Mouse (Mus musculus) midbrain, postnatal 0 days (tissue): ENCODE results near the gene Pkmyt1. TPM values are rescaled to one million over a fixed set of nuclear protein-coding genes. Genes with fewer than 3 reads are reported as not detected.
"Not testable (repeated sequence)": the region's sequence is repeated elsewhere in the genome, so short reads cannot be mapped to it uniquely, and the experiment has no call there.

Experiments used
- ATAC-seq: fragments of 200-750 bp; cut with Nextera tagmentation; 2 replicates; pipeline ENCODE4 v1.8.0; 2017; ENCODE audit warnings: moderate number of reproducible peaks, mild to moderate bottlenecking, moderate TSS enrichment, moderate library complexity; ENCODE audit not compliant: low FRiP score
- DNase-seq: peaks from one replicate; pipeline ENCODE4 v3.0.0-alpha.2; 2015; ENCODE audit warnings: low spot score
- H3K27ac ChIP-seq: fragments of 300-500 bp; sonication (generic); 2 replicates; pipeline ENCODE4 v1.5.1; 2014; ENCODE audit warnings: low read depth, mild to moderate bottlenecking, low read length, mixed read lengths
- H3K27me3 ChIP-seq: fragments of 300-500 bp; sonication (generic); 2 replicates; pipeline ENCODE4 v1.6.1; 2014; ENCODE audit warnings: low read length, control low read depth, mixed read lengths; ENCODE audit not compliant: insufficient read depth
- H3K36me3 ChIP-seq: fragments of 300-500 bp; sonication (generic); 2 replicates; pipeline ENCODE4 v1.6.1; 2014; ENCODE audit warnings: low read length, control low read depth, mixed read lengths; ENCODE audit not compliant: insufficient read depth
- H3K4me1 ChIP-seq: fragments of 300-500 bp; sonication (generic); 2 replicates; pipeline ENCODE4 v1.6.1; 2014; ENCODE audit warnings: mild to moderate bottlenecking, control low read depth, antibody characterized with exemption, low read length, mixed read lengths; ENCODE audit not compliant: insufficient read depth
- H3K4me2 ChIP-seq: fragments of 300-500 bp; sonication (generic); 2 replicates; pipeline ENCODE4 v1.6.1; 2014; ENCODE audit warnings: low read depth, mild to moderate bottlenecking, low read length, mixed read lengths; ENCODE audit not compliant: poor library complexity, severe bottlenecking
- H3K4me3 ChIP-seq: fragments of 300-500 bp; sonication (generic); 2 replicates; pipeline ENCODE4 v1.5.1; 2014; ENCODE audit warnings: low read depth, mild to moderate bottlenecking, low read length, moderate library complexity
- H3K9ac ChIP-seq: fragments of 300-500 bp; sonication (generic); replicated peaks from 2 replicates; pipeline ENCODE4 v1.6.1; 2014; ENCODE audit warnings: mild to moderate bottlenecking, low read length, moderate library complexity, mixed read lengths; ENCODE audit not compliant: poor library complexity, severe bottlenecking
- H3K9me3 ChIP-seq: fragments of 300-500 bp; sonication (generic); 2 replicates; pipeline ENCODE4 v1.6.1; 2016; ENCODE audit warnings: low read length, control low read depth
- CTCF ChIP-seq: IDR thresholded peaks from 2 replicates; pipeline ENCODE4 v1.5.1; 2016; ENCODE audit warnings: antibody characterized with exemption, mild to moderate bottlenecking
- WGBS: fragments of 180-500 bp; shearing (Covaris S2); extraction: QIAGEN DNeasy Blood & Tissue Kit; methylation state at CpG from one replicate; pipeline ENCODE4 v1.1.7; 2014; 5-methylcytosine and 5-hydroxymethylcytosine counted together
- polyA plus RNA-seq: library from polyadenylated mRNA; unstranded; fragments of >200 nt; fragmentation: Nextera tagmentation; extraction: Ambion mirVana; gene quantifications from 2 replicates; pipeline ENCODE4 v1.2.1, GENCODE M21; 2015
- total RNA-seq: library from RNA; depleted of rRNA; stranded (reverse); fragments of >200 nt; gene quantifications from 2 replicates; pipeline ENCODE4 v1.2.3, GENCODE M21; 2014

Gene Pkmyt1
- total and polyA plus RNA-seq, 2 experiments from 2014 or later, result 18.0 to 18.3 TPM

GRCm38 (mm10) chr17:23771284-23772218 lies 45.4 kb downstream of the Pkmyt1 start, which contains the start of gene Flywch1:
Flywch1 (minus strand) TSS chr17:23771602.
- 3% methylated on average over 58 of the region's 58 CpGs for WGBS
- Histone ChIP-seq H3K4me1 (peaks cover 5% of the 10 kb centered on the region), H3K9me3 (no peaks in the 10 kb centered on the region), H3K4me3 (peak within 1 kb of the TSS; percentile 65), H3K4me2 (peak within 1 kb of the TSS; percentile 65), H3K9ac (peak within 1 kb of the TSS; percentile 98), H3K27me3 (no peaks in the 10 kb centered on the region), H3K27ac (peak within 1 kb of the TSS; percentile 93), H3K36me3 (no peaks in the 10 kb centered on the region)
- peak; percentile 9; the same call in 1 of the 2 replicates for TF ChIP-seq CTCF
- peak; percentile 98 for ATAC-seq
- peak; percentile 100 for DNase-seq

GRCm38 (mm10) chr17:23772219-23772556 lies 46.1 kb downstream of the Pkmyt1 start:
- WGBS, result 70% methylated on average over 2 of the region's 2 CpGs
- not testable (repeated sequence) for H3K9ac ChIP-seq
- peak overlapping the region; percentile 65 for H3K4me3 ChIP-seq

GRCm38 (mm10) chr17:23773676-23774075 lies 47.5 kb downstream of the Pkmyt1 start:
- ATAC-seq (no peak), DNase-seq (no peak)
- Histone ChIP-seq H3K27me3 (no peaks in the 10 kb centered on the region), H3K9ac (no peak overlapping the region), H3K4me2 (no peak overlapping the region), H3K9me3 (no peaks in the 10 kb centered on the region), H3K4me3 (no peak overlapping the region), H3K36me3 (no peaks in the 10 kb centered on the region), H3K4me1 (peaks cover 5% of the 10 kb centered on the region), H3K27ac (no peak overlapping the region)
- 62% methylated on average over 6 of the region's 6 CpGs for WGBS
- no peak for TF ChIP-seq CTCF

More at GRCm38 (mm10) chr17:23772219-23772556, 46.1 kb downstream of the Pkmyt1 start:
- H3K27ac ChIP-seq, H3K9me3 ChIP-seq, H3K27me3 ChIP-seq, H3K4me1 ChIP-seq, H3K36me3 ChIP-seq, DNase-seq, ATAC-seq: not testable (repeated sequence)
- H3K4me2 ChIP-seq, result peak overlapping the region; percentile 65

GRCm38 (mm10) chr17:23774090-23774489 lies 48.0 kb downstream of the Pkmyt1 start:
- DNase-seq (peak; percentile 77), ATAC-seq (no peak)
- H3K4me1 ChIP-seq, result peaks cover 5% of the 10 kb centered on the region
- H3K9me3 ChIP-seq, result no peaks in the 10 kb centered on the region
- H3K4me3 ChIP-seq, result no peak overlapping the region
- WGBS, result 5% methylated on average over 12 of the region's 12 CpGs
- H3K9ac ChIP-seq, result no peak overlapping the region
- H3K27ac ChIP-seq, result no peak overlapping the region
- no peaks in the 10 kb centered on the region for H3K36me3 ChIP-seq
- TF ChIP-seq CTCF, result peak; percentile 76
- no peaks in the 10 kb centered on the region for H3K27me3 ChIP-seq
- H3K4me2 ChIP-seq, result no peak overlapping the region

GRCm38 (mm10) chr17:23776216-23776615 lies 50.1 kb downstream of the Pkmyt1 start:
- H3K27me3 ChIP-seq, result no peaks in the 10 kb centered on the region
- H3K4me3 ChIP-seq, result no peak overlapping the region
- no peak overlapping the region for H3K9ac ChIP-seq
- no peak for ATAC-seq
- no peak overlapping the region for H3K27ac ChIP-seq
- H3K9me3 ChIP-seq, result no peaks in the 10 kb centered on the region
- no peaks in the 10 kb centered on the region for H3K4me1 ChIP-seq
- no peak overlapping the region for H3K4me2 ChIP-seq
- 0 out of 2 replicates have a peak, but pooled peaks cover 5% of the 10 kb centered on the region for H3K36me3 ChIP-seq
- DNase-seq, result no peak
- no peak for TF ChIP-seq CTCF
- WGBS, result 79% methylated on average over 10 of the region's 10 CpGs

- TF ChIP-seq CTCF, result no peak
- WGBS, result 89% methylated on average over 2 of the region's 2 CpGs
- DNase-seq (no peak), ATAC-seq (no peak)
- H3K9me3 ChIP-seq, result no peaks in the 10 kb centered on the region
- no peak overlapping the region for H3K9ac ChIP-seq
- H3K4me3 ChIP-seq, result no peak overlapping the region
- H3K4me1 ChIP-seq, result no peaks in the 10 kb centered on the region
- no peak overlapping the region for H3K4me2 ChIP-seq
- H3K27ac ChIP-seq, result no peak overlapping the region
- H3K36me3 ChIP-seq, result 0 out of 2 replicates have a peak, but pooled peaks cover 5% of the 10 kb centered on the region
- no peaks in the 10 kb centered on the region for H3K27me3 ChIP-seq
Measured at GRCm38 (mm10) chr17:23777141-23777540, 51.0 kb downstream of the Pkmyt1 start.
